Mouse (Mus musculus) midbrain, embryonic 14.5 days (tissue): ENCODE results near the gene Rps6kc1. TPM values are rescaled to one million over a fixed set of nuclear protein-coding genes. Genes with fewer than 3 reads are reported as not detected.
A peak's percentile ranks its signal among the peaks of the same experiment; 100 is the strongest.

ENCODE experiments used
- ATAC-seq: fragments of 200-750 bp; cut with Nextera tagmentation; 2 replicates; pipeline ENCODE4 v1.8.0; 2017; ENCODE audit warnings: moderate number of reproducible peaks, moderate library complexity; ENCODE audit not compliant: low FRiP score, low TSS enrichment
- DNase-seq: peaks from one replicate; pipeline ENCODE4 v3.0.0-alpha.2; 2015
- H3K27ac ChIP-seq: fragments of 300-500 bp; sonication (generic); replicated peaks from 2 replicates; pipeline ENCODE4 v1.5.1; 2014; ENCODE audit warnings: mild to moderate bottlenecking, low read depth, low read length, moderate library complexity
- H3K27me3 ChIP-seq: fragments of 300-500 bp; sonication (generic); 2 replicates; pipeline ENCODE4 v1.6.1; 2014; ENCODE audit warnings: low read length, control low read depth, mixed read lengths; ENCODE audit not compliant: control insufficient read depth, insufficient read depth
- H3K36me3 ChIP-seq: fragments of 300-500 bp; sonication (generic); 2 replicates; pipeline ENCODE4 v1.6.1; 2014; ENCODE audit warnings: low read length, control low read depth; ENCODE audit not compliant: control insufficient read depth, insufficient read depth
- H3K4me1 ChIP-seq: fragments of 300-500 bp; sonication (generic); 2 replicates; pipeline ENCODE4 v1.6.1; 2014; ENCODE audit warnings: mild to moderate bottlenecking, antibody characterized with exemption, low read length, control low read depth; ENCODE audit not compliant: control insufficient read depth, insufficient read depth
- H3K4me2 ChIP-seq: fragments of 300-500 bp; sonication (generic); 2 replicates; pipeline ENCODE4 v1.6.1; 2014; ENCODE audit warnings: mild to moderate bottlenecking, low read length, moderate library complexity
- H3K4me3 ChIP-seq: fragments of 300-500 bp; sonication (generic); replicated peaks from 2 replicates; pipeline ENCODE4 v1.5.1; 2014; ENCODE audit warnings: low read depth, low read length
- H3K9ac ChIP-seq: fragments of 300-500 bp; sonication (generic); replicated peaks from 2 replicates; pipeline ENCODE4 v1.6.1; 2014; ENCODE audit warnings: mild to moderate bottlenecking, low read length, moderate library complexity
- H3K9me3 ChIP-seq: fragments of 300-500 bp; sonication (generic); 2 replicates; pipeline ENCODE4 v1.6.1; 2016; ENCODE audit warnings: low read length, control low read depth, mixed read lengths; ENCODE audit not compliant: control insufficient read depth
- WGBS: fragments of 180-500 bp; shearing (Covaris S2); extraction: QIAGEN DNeasy Blood & Tissue Kit; methylation state at CpG from one replicate; pipeline ENCODE4 v1.1.7; 2014; 5-methylcytosine and 5-hydroxymethylcytosine counted together
- polyA plus RNA-seq: library from polyadenylated mRNA; unstranded; fragments of >200 nt; fragmentation: Nextera tagmentation; extraction: Ambion mirVana; gene quantifications from 2 replicates; pipeline ENCODE4 v1.2.1, GENCODE M21; 2014

The Rps6kc1 gene
- polyA plus RNA-seq, 1 experiment from 2014 or later = 31.0 TPM

- H3K4me3 ChIP-seq = no peak overlapping the region
- peaks cover 18% of the 10 kb centered on the region for H3K4me1 ChIP-seq
- WGBS = 45% methylated on average over 1 of the region's 1 CpGs
- ATAC-seq (no peak), DNase-seq (no peak)
- H3K27ac ChIP-seq = no peak overlapping the region
- H3K4me2 ChIP-seq = no peak overlapping the region
- no peaks in the 10 kb centered on the region for H3K27me3 ChIP-seq
- H3K36me3 ChIP-seq = no peaks in the 10 kb centered on the region
- H3K9ac ChIP-seq = no peak overlapping the region
- H3K9me3 ChIP-seq = no peaks in the 10 kb centered on the region
These were observed 1.1 kb upstream of the Rps6kc1 start for GRCm38 (mm10) chr1:190912623-190913022.

- peak overlapping the region; percentile 87 for H3K4me2 ChIP-seq
- no peak for DNase-seq
- no peaks in the 10 kb centered on the region for H3K9me3 ChIP-seq
- 81% methylated on average over 6 of the region's 6 CpGs for WGBS
- H3K27me3 ChIP-seq = no peaks in the 10 kb centered on the region
- no peaks in the 10 kb centered on the region for H3K36me3 ChIP-seq
- peak overlapping the region; percentile 86 for H3K4me3 ChIP-seq
- no peak for ATAC-seq
- H3K4me1 ChIP-seq = peaks cover 18% of the 10 kb centered on the region
- peak overlapping the region; percentile 93 for H3K9ac ChIP-seq
- 0 out of 2 replicates have a peak overlapping the region, but pooled peaks have one; percentile 86 for H3K27ac ChIP-seq
These were observed 734 bp downstream of the Rps6kc1 start for GRCm38 (mm10) chr1:190910836-190911235.

GRCm38 (mm10) chr1:190904714-190905113 is 6.9 kb downstream of the Rps6kc1 start:
- DNase-seq (no peak), ATAC-seq (no peak)
- Histone ChIP-seq H3K4me3 (no peak overlapping the region), H3K36me3 (peaks cover 32% of the 10 kb centered on the region), H3K4me1 (peaks cover under 1% of the 10 kb centered on the region; the same call in 1 of the 2 replicates), H3K9me3 (no peaks in the 10 kb centered on the region), H3K9ac (no peak overlapping the region), H3K4me2 (no peak overlapping the region), H3K27ac (no peak overlapping the region), H3K27me3 (no peaks in the 10 kb centered on the region)
- 93% methylated on average over 16 of the region's 16 CpGs for WGBS

GRCm38 (mm10) chr1:190904136-190904535 is 7.4 kb downstream of the Rps6kc1 start:
- Histone ChIP-seq H3K27ac (no peak overlapping the region), H3K4me3 (no peak overlapping the region), H3K36me3 (peaks cover 34% of the 10 kb centered on the region), H3K9me3 (no peaks in the 10 kb centered on the region), H3K27me3 (no peaks in the 10 kb centered on the region), H3K4me1 (no peaks in the 10 kb centered on the region), H3K9ac (no peak overlapping the region), H3K4me2 (no peak overlapping the region)
- 98% methylated on average over 3 of the region's 3 CpGs for WGBS
- no peak for DNase-seq
- no peak for ATAC-seq

GRCm38 (mm10) chr1:190901082-190901481 is 10.5 kb downstream of the Rps6kc1 start:
- H3K4me3 ChIP-seq = no peak overlapping the region
- ATAC-seq = no peak
- H3K27me3 ChIP-seq = no peaks in the 10 kb centered on the region
- H3K4me1 ChIP-seq = no peaks in the 10 kb centered on the region
- H3K9me3 ChIP-seq = no peaks in the 10 kb centered on the region
- DNase-seq = no peak
- H3K4me2 ChIP-seq = no peak overlapping the region
- no peak overlapping the region for H3K9ac ChIP-seq
- H3K36me3 ChIP-seq = peaks cover 61% of the 10 kb centered on the region
- H3K27ac ChIP-seq = no peak overlapping the region
- WGBS = 82% methylated on average over 2 of the region's 2 CpGs

- WGBS = 94% methylated on average over 9 of the region's 9 CpGs
- DNase-seq (no peak), ATAC-seq (no peak)
- no peak overlapping the region for H3K27ac ChIP-seq
- H3K9ac ChIP-seq = no peak overlapping the region
- no peaks in the 10 kb centered on the region for H3K4me1 ChIP-seq
- peaks cover 58% of the 10 kb centered on the region for H3K36me3 ChIP-seq
- no peaks in the 10 kb centered on the region for H3K27me3 ChIP-seq
- no peak overlapping the region for H3K4me3 ChIP-seq
- H3K4me2 ChIP-seq = no peak overlapping the region
- H3K9me3 ChIP-seq = no peaks in the 10 kb centered on the region
These were observed 12.5 kb downstream of the Rps6kc1 start for GRCm38 (mm10) chr1:190898899-190899575.

GRCm38 (mm10) chr1:190898186-190898585 is 13.4 kb downstream of the Rps6kc1 start:
- no peak for ATAC-seq
- H3K27ac ChIP-seq = no peak overlapping the region
- DNase-seq = no peak
- H3K4me3 ChIP-seq = no peak overlapping the region
- WGBS = 96% methylated on average over 3 of the region's 3 CpGs
- no peaks in the 10 kb centered on the region for H3K4me1 ChIP-seq
- no peaks in the 10 kb centered on the region for H3K9me3 ChIP-seq
- H3K27me3 ChIP-seq = no peaks in the 10 kb centered on the region
- H3K36me3 ChIP-seq = peaks cover 55% of the 10 kb centered on the region
- H3K4me2 ChIP-seq = no peak overlapping the region
- no peak overlapping the region for H3K9ac ChIP-seq

- peaks cover 67% of the 10 kb centered on the region for H3K36me3 ChIP-seq
- 89% methylated on average over 6 of the region's 6 CpGs for WGBS
- H3K4me2 ChIP-seq = no peak overlapping the region
- H3K9me3 ChIP-seq = no peaks in the 10 kb centered on the region
- no peak overlapping the region for H3K27ac ChIP-seq
- no peak overlapping the region for H3K9ac ChIP-seq
- DNase-seq = no peak
- no peaks in the 10 kb centered on the region for H3K4me1 ChIP-seq
- H3K4me3 ChIP-seq = no peak overlapping the region
- H3K27me3 ChIP-seq = no peaks in the 10 kb centered on the region
- ATAC-seq = no peak
These were observed 17.9 kb downstream of the Rps6kc1 start for GRCm38 (mm10) chr1:190893559-190894167.

GRCm38 (mm10) chr1:190888646-190889045 is 22.9 kb downstream of the Rps6kc1 start:
- Histone ChIP-seq H3K36me3 (peaks cover 71% of the 10 kb centered on the region), H3K9me3 (no peaks in the 10 kb centered on the region), H3K4me1 (no peaks in the 10 kb centered on the region), H3K9ac (no peak overlapping the region), H3K4me3 (no peak overlapping the region), H3K4me2 (no peak overlapping the region), H3K27ac (no peak overlapping the region), H3K27me3 (no peaks in the 10 kb centered on the region)
- WGBS = 91% methylated on average over 16 of the region's 16 CpGs
- ATAC-seq (no peak), DNase-seq (no peak)
